Mouse (Mus musculus) brain, embryonic 14.5 days (tissue): ENCODE measurements around the gene Slc44a2.

Experiments used
- CTCF ChIP-seq: fragments of 200-500 bp; IDR thresholded peaks from 2 replicates; pipeline ENCODE4 v1.5.1; 2012; ENCODE audit warnings: inconsistent platforms, mild to moderate bottlenecking, moderate library complexity, borderline replicate concordance; ENCODE audit not compliant: insufficient read depth, insufficient read length; ENCODE audit errors: extremely low read depth
- POLR2A ChIP-seq: fragments of 200-500 bp; IDR thresholded peaks from 2 replicates; pipeline ENCODE4 v1.6.1; 2012; ENCODE audit warnings: mild to moderate bottlenecking, inconsistent platforms, borderline replicate concordance; ENCODE audit not compliant: poor library complexity, insufficient read depth, insufficient read length, severe bottlenecking; ENCODE audit errors: extremely low read depth

DNA sequence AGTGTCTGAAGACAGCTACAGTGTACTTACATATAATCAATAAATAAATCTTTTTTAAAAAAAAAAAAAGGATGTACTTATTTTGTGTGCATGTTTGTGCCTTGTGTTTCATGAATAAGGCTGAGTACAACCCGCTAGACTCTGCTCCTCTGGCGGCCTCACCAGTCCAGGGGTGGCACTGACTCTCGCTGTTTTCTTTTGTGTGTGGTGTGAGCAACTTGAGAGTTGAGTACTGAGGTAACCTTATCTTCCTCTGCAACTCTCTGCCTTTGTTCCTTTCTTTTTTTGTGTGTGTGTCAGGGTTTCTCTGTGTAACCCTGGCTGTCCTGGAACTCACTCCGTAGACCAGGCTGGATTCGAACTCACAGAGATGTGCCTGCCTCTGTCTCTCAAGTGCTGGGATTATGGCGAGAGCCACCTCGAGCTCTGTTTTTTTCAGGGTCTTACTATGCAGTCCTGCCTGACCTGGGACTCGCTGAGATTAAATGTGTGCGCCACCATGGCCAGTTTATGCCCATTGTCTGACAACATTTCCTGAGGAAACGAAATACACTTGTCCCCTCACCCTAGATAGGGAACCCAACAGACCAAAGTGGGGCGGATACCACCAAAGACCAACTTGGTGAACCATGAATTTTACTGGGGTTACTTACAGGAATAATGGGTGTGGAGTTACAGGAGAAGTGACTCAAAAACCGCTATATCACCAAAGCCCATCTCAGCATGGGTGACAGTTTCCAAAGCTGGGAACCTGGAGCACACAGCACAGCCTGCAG is 11.1 kb downstream of the Slc44a2 start:
- TF ChIP-seq CTCF (no peak), POLR2A (no peak)
